Mouse (Mus musculus) thymus, adult 2 months (tissue): Measurements from ENCODE around the gene Smoc2.

Experiments used
- CTCF ChIP-seq: fragments of 200-500 bp; IDR thresholded peaks from 2 replicates; pipeline ENCODE4 v1.5.1; 2012; ENCODE audit warnings: mild to moderate bottlenecking, control low read depth, low read length, moderate library complexity, borderline replicate concordance; ENCODE audit not compliant: control insufficient read depth, poor library complexity, insufficient read depth; ENCODE audit errors: extremely low read depth
- POLR2A ChIP-seq: fragments of 200-500 bp; IDR thresholded peaks from 2 replicates; pipeline ENCODE4 v1.6.1; 2012; ENCODE audit warnings: mild to moderate bottlenecking, low read length, control low read depth, moderate library complexity; ENCODE audit not compliant: control insufficient read depth, poor library complexity, insufficient read depth; ENCODE audit errors: extremely low read depth

GRCm38 (mm10) chr17:14277310-14277709, 2.0 kb upstream of the Smoc2 start:
- TF ChIP-seq CTCF (no peak), POLR2A (no peak)
